Mouse (Mus musculus) midbrain, postnatal 0 days (tissue): ENCODE data around the gene Cep63. TPM values are rescaled to one million over a fixed set of nuclear protein-coding genes. Genes with fewer than 3 reads are reported as not detected.
A peak's percentile ranks its signal among the peaks of the same experiment; 100 is the strongest.

Experiments used
- ATAC-seq: fragments of 200-750 bp; cut with Nextera tagmentation; 2 replicates; pipeline ENCODE4 v1.8.0; 2017; ENCODE audit warnings: moderate number of reproducible peaks, mild to moderate bottlenecking, moderate TSS enrichment, moderate library complexity; ENCODE audit not compliant: low FRiP score
- DNase-seq: peaks from one replicate; pipeline ENCODE4 v3.0.0-alpha.2; 2015; ENCODE audit warnings: low spot score
- H3K27ac ChIP-seq: fragments of 300-500 bp; sonication (generic); 2 replicates; pipeline ENCODE4 v1.5.1; 2014; ENCODE audit warnings: low read depth, mild to moderate bottlenecking, low read length, mixed read lengths
- H3K27me3 ChIP-seq: fragments of 300-500 bp; sonication (generic); 2 replicates; pipeline ENCODE4 v1.6.1; 2014; ENCODE audit warnings: low read length, control low read depth, mixed read lengths; ENCODE audit not compliant: insufficient read depth
- H3K36me3 ChIP-seq: fragments of 300-500 bp; sonication (generic); 2 replicates; pipeline ENCODE4 v1.6.1; 2014; ENCODE audit warnings: low read length, control low read depth, mixed read lengths; ENCODE audit not compliant: insufficient read depth
- H3K4me1 ChIP-seq: fragments of 300-500 bp; sonication (generic); 2 replicates; pipeline ENCODE4 v1.6.1; 2014; ENCODE audit warnings: mild to moderate bottlenecking, control low read depth, antibody characterized with exemption, low read length, mixed read lengths; ENCODE audit not compliant: insufficient read depth
- H3K4me2 ChIP-seq: fragments of 300-500 bp; sonication (generic); 2 replicates; pipeline ENCODE4 v1.6.1; 2014; ENCODE audit warnings: low read depth, mild to moderate bottlenecking, low read length, mixed read lengths; ENCODE audit not compliant: poor library complexity, severe bottlenecking
- H3K4me3 ChIP-seq: fragments of 300-500 bp; sonication (generic); 2 replicates; pipeline ENCODE4 v1.5.1; 2014; ENCODE audit warnings: low read depth, mild to moderate bottlenecking, low read length, moderate library complexity
- H3K9ac ChIP-seq: fragments of 300-500 bp; sonication (generic); replicated peaks from 2 replicates; pipeline ENCODE4 v1.6.1; 2014; ENCODE audit warnings: mild to moderate bottlenecking, low read length, moderate library complexity, mixed read lengths; ENCODE audit not compliant: poor library complexity, severe bottlenecking
- H3K9me3 ChIP-seq: fragments of 300-500 bp; sonication (generic); 2 replicates; pipeline ENCODE4 v1.6.1; 2016; ENCODE audit warnings: low read length, control low read depth
- CTCF ChIP-seq: IDR thresholded peaks from 2 replicates; pipeline ENCODE4 v1.5.1; 2016; ENCODE audit warnings: antibody characterized with exemption, mild to moderate bottlenecking
- WGBS: fragments of 180-500 bp; shearing (Covaris S2); extraction: QIAGEN DNeasy Blood & Tissue Kit; methylation state at CpG from one replicate; pipeline ENCODE4 v1.1.7; 2014; 5-methylcytosine and 5-hydroxymethylcytosine counted together
- polyA plus RNA-seq: library from polyadenylated mRNA; unstranded; fragments of >200 nt; fragmentation: Nextera tagmentation; extraction: Ambion mirVana; gene quantifications from 2 replicates; pipeline ENCODE4 v1.2.1, GENCODE M21; 2015
- total RNA-seq: library from RNA; depleted of rRNA; stranded (reverse); fragments of >200 nt; gene quantifications from 2 replicates; pipeline ENCODE4 v1.2.3, GENCODE M21; 2014

Gene Cep63
- total and polyA plus RNA-seq, 2 experiments from 2014 or later = 11.9 to 38.3 TPM

GRCm38 (mm10) chr9:102622192-102622857 is 4.0 kb downstream of the Cep63 start:
- WGBS = 28% methylated on average over 5 of the region's 5 CpGs
- H3K4me1 ChIP-seq = peaks cover 5% of the 10 kb centered on the region; the same call in 1 of the 2 replicates
- TF ChIP-seq CTCF = peak; percentile 95
- no peak overlapping the region for H3K9ac ChIP-seq
- H3K27ac ChIP-seq = no peak overlapping the region
- no peak overlapping the region for H3K4me2 ChIP-seq
- H3K27me3 ChIP-seq = no peaks in the 10 kb centered on the region
- no peaks in the 10 kb centered on the region for H3K9me3 ChIP-seq
- DNase-seq (peak; percentile 90), ATAC-seq (no peak)
- H3K4me3 ChIP-seq = no peak overlapping the region
- no peaks in the 10 kb centered on the region; the same call in 1 of the 2 replicates for H3K36me3 ChIP-seq

DNA sequence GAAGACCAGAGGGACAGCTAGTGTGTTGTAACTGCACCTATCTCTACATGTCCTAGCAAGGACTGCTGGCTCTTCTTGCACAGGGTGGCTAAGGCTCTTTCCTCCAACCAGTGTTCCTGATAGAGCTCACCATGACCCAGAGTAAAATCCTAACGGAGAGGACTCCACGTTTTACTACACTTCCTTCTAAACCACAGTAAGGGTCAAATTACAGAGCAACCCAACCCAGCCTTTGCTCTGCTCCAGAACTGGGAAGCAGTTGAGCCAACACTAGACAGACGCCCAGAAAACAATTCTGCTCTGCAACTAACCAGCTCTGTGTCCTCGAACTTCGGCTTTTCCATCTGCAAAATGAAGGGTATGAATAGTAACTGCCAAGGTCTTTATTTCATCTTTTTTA is 4.9 kb downstream of the Cep63 start:
- Histone ChIP-seq H3K9ac (no peak overlapping the region), H3K9me3 (no peaks in the 10 kb centered on the region), H3K27me3 (no peaks in the 10 kb centered on the region), H3K4me2 (no peak overlapping the region), H3K27ac (no peak overlapping the region), H3K36me3 (no peaks in the 10 kb centered on the region; the same call in 1 of the 2 replicates), H3K4me1 (no peaks in the 10 kb centered on the region), H3K4me3 (no peak overlapping the region)
- WGBS = 76% methylated on average over 5 of the region's 5 CpGs
- no peak for DNase-seq
- no peak for TF ChIP-seq CTCF
- no peak for ATAC-seq

DNA sequence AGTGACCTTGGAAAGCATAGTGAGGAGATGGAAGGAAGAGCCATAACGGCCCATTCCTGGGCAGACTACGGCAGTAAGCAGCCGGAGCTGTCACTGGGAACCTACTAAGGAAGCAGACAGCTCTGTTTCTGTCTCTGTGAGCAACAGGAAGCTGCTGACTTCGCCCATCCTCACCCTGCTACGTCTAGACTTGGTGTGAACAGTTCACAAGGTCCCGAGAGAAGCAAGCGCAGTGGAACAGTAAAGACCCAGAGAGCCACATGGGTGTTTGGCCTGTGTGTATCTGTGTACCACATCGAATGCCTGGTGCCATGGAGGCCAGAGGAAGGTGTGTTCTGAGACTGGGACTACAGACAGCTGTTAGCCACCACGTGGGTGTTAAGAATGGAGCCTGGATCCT is 10.1 kb downstream of the Cep63 start:
- no peak overlapping the region for H3K27ac ChIP-seq
- no peak overlapping the region for H3K4me2 ChIP-seq
- peaks cover 20% of the 10 kb centered on the region for H3K36me3 ChIP-seq
- H3K4me3 ChIP-seq = no peak overlapping the region
- ATAC-seq = no peak
- DNase-seq = no peak
- no peaks in the 10 kb centered on the region for H3K9me3 ChIP-seq
- no peaks in the 10 kb centered on the region for H3K4me1 ChIP-seq
- H3K9ac ChIP-seq = no peak overlapping the region
- WGBS = 88% methylated on average over 9 of the region's 9 CpGs
- no peaks in the 10 kb centered on the region for H3K27me3 ChIP-seq
- no peak for TF ChIP-seq CTCF

- Histone ChIP-seq H3K4me1 (no peaks in the 10 kb centered on the region), H3K9ac (no peak overlapping the region), H3K4me2 (no peak overlapping the region), H3K9me3 (no peaks in the 10 kb centered on the region), H3K4me3 (no peak overlapping the region), H3K27ac (no peak overlapping the region), H3K27me3 (no peaks in the 10 kb centered on the region), H3K36me3 (peaks cover 22% of the 10 kb centered on the region)
- DNase-seq = no peak
- no peak for ATAC-seq
- TF ChIP-seq CTCF = no peak
- WGBS = 88% methylated on average over 3 of the region's 3 CpGs
These were observed 11.3 kb downstream of the Cep63 start for GRCm38 (mm10) chr9:102615071-102615470.

- no peaks in the 10 kb centered on the region for H3K4me1 ChIP-seq
- H3K27me3 ChIP-seq = no peaks in the 10 kb centered on the region
- ATAC-seq (no peak), DNase-seq (no peak)
- H3K9ac ChIP-seq = no peak overlapping the region
- peaks cover 19% of the 10 kb centered on the region for H3K36me3 ChIP-seq
- no peaks in the 10 kb centered on the region for H3K9me3 ChIP-seq
- H3K4me3 ChIP-seq = no peak overlapping the region
- TF ChIP-seq CTCF = no peak
- no peak overlapping the region for H3K27ac ChIP-seq
- 94% methylated on average over 3 of the region's 3 CpGs for WGBS
- no peak overlapping the region for H3K4me2 ChIP-seq
These were observed 17.1 kb downstream of the Cep63 start for GRCm38 (mm10) chr9:102609221-102609620.

- Histone ChIP-seq H3K27me3 (no peaks in the 10 kb centered on the region), H3K36me3 (peaks cover 6% of the 10 kb centered on the region), H3K27ac (no peak overlapping the region), H3K9me3 (no peaks in the 10 kb centered on the region), H3K4me1 (no peaks in the 10 kb centered on the region), H3K9ac (no peak overlapping the region), H3K4me2 (no peak overlapping the region), H3K4me3 (no peak overlapping the region)
- ATAC-seq (no peak), DNase-seq (no peak)
- 55% methylated on average over 5 of the region's 5 CpGs for WGBS
- peak; percentile 43 for TF ChIP-seq CTCF
These were observed 18.9 kb downstream of the Cep63 start for GRCm38 (mm10) chr9:102607471-102607870.
